Mouse (Mus musculus) kidney, adult 2 months (tissue): ENCODE results near the gene Gper1.

Experiments used
- CTCF ChIP-seq: fragments of 200-500 bp; conservative IDR thresholded peaks from 2 replicates; pipeline ENCODE4 v1.5.1; 2011; ENCODE audit warnings: low read depth, mild to moderate bottlenecking, control low read depth, low read length, moderate library complexity, mixed read lengths; ENCODE audit not compliant: insufficient read depth, insufficient read length
- POLR2A ChIP-seq: fragments of 200-500 bp; IDR thresholded peaks from one replicate; pipeline ENCODE4 v1.6.1; 2011; ENCODE audit warnings: low read depth, low read length, control low read depth

DNA sequence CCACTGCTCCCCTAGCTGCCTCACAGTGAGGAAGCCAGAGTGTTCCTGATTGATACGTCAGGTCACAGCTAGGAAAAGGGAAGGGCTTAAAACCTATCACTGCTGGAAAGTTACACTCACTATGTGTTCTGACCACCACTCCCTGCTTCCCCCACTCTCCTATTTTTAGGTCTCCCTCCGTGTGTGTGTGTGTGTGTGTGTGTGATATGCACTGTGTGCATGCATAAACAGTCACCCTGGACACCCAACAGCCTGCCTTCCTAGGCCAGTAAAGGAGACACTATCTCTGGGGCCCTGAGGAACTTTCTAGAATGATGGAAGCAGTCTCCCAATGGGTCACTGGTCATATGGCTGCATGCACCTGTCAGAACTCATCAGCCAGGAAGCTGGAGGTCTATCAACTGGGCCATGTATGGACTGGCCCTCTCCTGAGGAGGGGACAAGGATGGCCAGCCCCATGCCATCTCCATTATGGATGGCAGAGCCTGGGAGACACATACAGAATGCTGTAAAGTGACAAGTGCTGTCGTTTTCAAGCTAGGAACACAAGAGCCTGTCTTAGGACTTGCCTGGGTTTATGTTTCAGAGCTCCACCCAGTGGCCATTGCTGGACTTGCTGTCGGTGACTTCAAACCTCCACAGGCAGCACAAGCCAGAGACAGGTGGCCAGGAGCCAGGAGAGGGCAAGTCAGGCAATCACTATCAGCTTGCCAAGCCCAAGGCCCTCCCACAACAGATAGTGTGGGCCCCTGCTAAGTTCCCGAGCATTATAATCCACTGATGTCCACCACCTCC lies 24.8 kb upstream of the Gper1 start:
- TF ChIP-seq CTCF (peak; percentile 92), POLR2A (no peak)
